Mouse (Mus musculus): ENCODE results near the gene Fbxw2. TPM values are rescaled to one million over a fixed set of nuclear protein-coding genes. Genes with fewer than 3 reads are reported as not detected.
"Not testable (repeated sequence)": the region's sequence is repeated elsewhere in the genome, so short reads cannot be mapped to it uniquely, and the experiment has no call there.

Fbxw2 gene
- polyA plus RNA-seq, 1 experiment from 2014 or later, result 76.8 TPM

- Histone ChIP-seq H3K9ac (no peak overlapping the region), H3K27me3 (no peaks in the 10 kb centered on the region), H3K4me3 (no peak overlapping the region), H3K36me3 (no peaks in the 10 kb centered on the region), H3K4me1 (no peaks in the 10 kb centered on the region), H3K4me2 (replicated peaks) (no peak overlapping the region), H3K27ac (no peak overlapping the region), H3K9me3 (replicated peaks) (no peaks in the 10 kb centered on the region)
- ATAC-seq (ENCODE audit: low FRiP score), result no peak
- WGBS, result 80% methylated on average over 12 of the region's 12 CpGs
Measured at GRCm38 (mm10) chr2:34764801-34765200, 61.3 kb downstream of the Fbxw2 start.

DNA sequence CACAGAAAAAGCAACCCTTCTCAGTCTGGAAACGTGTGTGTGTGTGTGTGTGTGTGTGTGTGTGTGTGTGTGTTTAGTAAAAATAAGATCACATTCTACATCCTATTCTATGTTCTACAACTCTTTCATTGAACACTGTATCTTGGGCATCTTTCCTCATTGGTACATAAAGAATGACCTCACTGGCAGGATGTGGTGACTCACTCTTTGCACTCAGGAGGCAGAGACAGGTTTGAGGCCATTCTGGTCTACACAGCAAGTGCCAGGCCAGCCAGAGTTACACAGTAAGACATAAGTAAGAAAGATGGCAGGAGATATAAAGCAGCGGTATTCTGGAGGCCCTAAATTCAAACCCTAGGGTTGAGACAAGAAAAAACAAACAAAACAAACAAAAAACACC is 63.2 kb downstream of the Fbxw2 start:
- H3K36me3 ChIP-seq, result no peaks in the 10 kb centered on the region
- no peaks in the 10 kb centered on the region for H3K27me3 ChIP-seq
- H3K4me2 ChIP-seq (replicated peaks), result no peak overlapping the region
- H3K9me3 ChIP-seq (replicated peaks), result no peaks in the 10 kb centered on the region
- no peak for ATAC-seq (ENCODE audit: low FRiP score)
- no peak overlapping the region for H3K4me3 ChIP-seq
- no peak overlapping the region for H3K9ac ChIP-seq
- 59% methylated on average over 2 of the region's 2 CpGs for WGBS
- no peak overlapping the region for H3K27ac ChIP-seq
- H3K4me1 ChIP-seq, result no peaks in the 10 kb centered on the region

- Histone ChIP-seq H3K4me1 (no peaks in the 10 kb centered on the region), H3K27me3 (no peaks in the 10 kb centered on the region), H3K9me3 (replicated peaks) (no peaks in the 10 kb centered on the region), H3K36me3 (no peaks in the 10 kb centered on the region), H3K9ac (no peak overlapping the region), H3K4me3 (no peak overlapping the region), H3K27ac (no peak overlapping the region), H3K4me2 (replicated peaks) (no peak overlapping the region)
- 87% methylated on average over 2 of the region's 2 CpGs for WGBS
- no peak for ATAC-seq (ENCODE audit: low FRiP score)
Measured at GRCm38 (mm10) chr2:34762174-34762573, 63.9 kb downstream of the Fbxw2 start.

DNA sequence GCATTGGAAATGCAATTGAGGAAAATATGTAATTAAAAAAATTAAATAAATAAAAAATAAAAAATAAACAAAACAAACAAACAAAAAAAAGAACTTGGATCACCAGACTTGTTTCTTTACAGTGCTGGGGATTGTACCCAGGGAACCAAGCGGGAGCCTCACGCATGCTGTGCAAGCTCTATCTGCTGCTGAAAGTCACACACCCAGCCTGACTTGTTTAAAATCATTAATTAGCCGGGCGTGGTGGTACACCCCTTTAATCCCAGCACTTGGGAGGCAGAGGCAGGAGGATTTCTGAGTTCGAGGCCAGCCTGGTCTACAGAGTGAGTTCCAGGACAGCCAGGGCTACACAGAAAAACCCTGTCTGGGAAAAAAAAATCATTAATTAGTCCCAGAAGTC is 64.8 kb downstream of the Fbxw2 start:
- WGBS, result 89% methylated on average over 5 of the region's 5 CpGs
- not testable (repeated sequence) for H3K27me3 ChIP-seq; H3K4me2 ChIP-seq (replicated peaks); H3K4me1 ChIP-seq; ATAC-seq (ENCODE audit: low FRiP score); H3K9ac ChIP-seq; H3K9me3 ChIP-seq (replicated peaks); H3K36me3 ChIP-seq; H3K27ac ChIP-seq; H3K4me3 ChIP-seq

- H3K4me3 ChIP-seq, result no peak overlapping the region
- no peak for ATAC-seq (ENCODE audit: low FRiP score)
- H3K27me3 ChIP-seq, result no peaks in the 10 kb centered on the region
- H3K4me1 ChIP-seq, result peaks cover 11% of the 10 kb centered on the region
- no peaks in the 10 kb centered on the region for H3K36me3 ChIP-seq
- no peaks in the 10 kb centered on the region for H3K9me3 ChIP-seq (replicated peaks)
- no peak overlapping the region for H3K9ac ChIP-seq
- H3K4me2 ChIP-seq (replicated peaks), result no peak overlapping the region
- WGBS, result 69% methylated on average over 1 of the region's 1 CpGs
- H3K27ac ChIP-seq, result no peak overlapping the region
Measured at GRCm38 (mm10) chr2:34757341-34757740, 68.8 kb downstream of the Fbxw2 start.

GRCm38 (mm10) chr2:34754551-34755358 is 71.4 kb downstream of the Fbxw2 start, which contains the start of gene Gapvd1:
Gene Gapvd1, minus strand, starts transcription at chr2:34755232.
- no peaks in the 10 kb centered on the region for H3K9me3 ChIP-seq (replicated peaks)
- ATAC-seq (ENCODE audit: low FRiP score), result no peak

More at GRCm38 (mm10) chr2:34754551-34755358, 71.4 kb downstream of the Fbxw2 start, which contains the start of gene Gapvd1:
- Histone ChIP-seq H3K27me3 (no peaks in the 10 kb centered on the region), H3K4me2 (replicated peaks) (peak within 1 kb of the TSS; percentile 67), H3K4me3 (peak within 1 kb of the TSS; percentile 98), H3K9ac (peak within 1 kb of the TSS; percentile 98), H3K36me3 (no peaks in the 10 kb centered on the region), H3K27ac (peak within 1 kb of the TSS; percentile 98), H3K4me1 (peaks cover 17% of the 10 kb centered on the region)
- WGBS, result 3% methylated on average over 14 of the region's 14 CpGs

Other genes with a start within 250 kb of the Fbxw2 start
- 115 and 126 TPM in 2 replicates for gene Gapvd1, start 71.1 kb downstream of the Fbxw2 start, polyA plus RNA-seq (2016; fragmentation: Nextera tagmentation; extraction: Ambion mirVana)
- gene Hspa5, start 54.3 kb downstream of the Fbxw2 start, polyA plus RNA-seq (2016; fragmentation: Nextera tagmentation; extraction: Ambion mirVana), result 735 and 741 TPM in 2 replicates
- 24.8 and 27.4 TPM in 2 replicates for gene Rabepk, start 26.4 kb downstream of the Fbxw2 start, polyA plus RNA-seq (2016; fragmentation: Nextera tagmentation; extraction: Ambion mirVana)
- gene Gm34653, start 6.7 kb upstream of the Fbxw2 start, polyA plus RNA-seq (2016; fragmentation: Nextera tagmentation; extraction: Ambion mirVana), result not detected in 2 replicates
- gene Cutal, start 48.1 kb upstream of the Fbxw2 start, polyA plus RNA-seq (2016; fragmentation: Nextera tagmentation; extraction: Ambion mirVana), result 0.23 TPM in 1 of 2 replicates, not detected in the other
- 92.0 and 97.1 TPM in 2 replicates for gene Psmd5, start 48.7 kb upstream of the Fbxw2 start, polyA plus RNA-seq (2016; fragmentation: Nextera tagmentation; extraction: Ambion mirVana)
- gene Phf19, start 87.7 kb upstream of the Fbxw2 start, polyA plus RNA-seq (2016; fragmentation: Nextera tagmentation; extraction: Ambion mirVana), result 1.6 TPM in 2 replicates
- gene Traf1, start 135.5 kb upstream of the Fbxw2 start, polyA plus RNA-seq (2016; fragmentation: Nextera tagmentation; extraction: Ambion mirVana), result 1.1 and 2.3 TPM in 2 replicates
- 0.14 TPM in 1 of 2 replicates, not detected in the other for gene Hc, start 235.1 kb upstream of the Fbxw2 start, polyA plus RNA-seq (2016; fragmentation: Nextera tagmentation; extraction: Ambion mirVana)